Mouse (Mus musculus) midbrain, postnatal 0 days (tissue): ENCODE measurements around the gene Ttll11. TPM values are rescaled to one million over a fixed set of nuclear protein-coding genes. Genes with fewer than 3 reads are reported as not detected.

Experiments used
- ATAC-seq: fragments of 200-750 bp; cut with Nextera tagmentation; 2 replicates; pipeline ENCODE4 v1.8.0; 2017; ENCODE audit warnings: moderate number of reproducible peaks, mild to moderate bottlenecking, moderate TSS enrichment, moderate library complexity; ENCODE audit not compliant: low FRiP score
- DNase-seq: peaks from one replicate; pipeline ENCODE4 v3.0.0-alpha.2; 2015; ENCODE audit warnings: low spot score
- H3K27ac ChIP-seq: fragments of 300-500 bp; sonication (generic); 2 replicates; pipeline ENCODE4 v1.5.1; 2014; ENCODE audit warnings: low read depth, mild to moderate bottlenecking, low read length, mixed read lengths
- H3K27me3 ChIP-seq: fragments of 300-500 bp; sonication (generic); 2 replicates; pipeline ENCODE4 v1.6.1; 2014; ENCODE audit warnings: low read length, control low read depth, mixed read lengths; ENCODE audit not compliant: insufficient read depth
- H3K36me3 ChIP-seq: fragments of 300-500 bp; sonication (generic); 2 replicates; pipeline ENCODE4 v1.6.1; 2014; ENCODE audit warnings: low read length, control low read depth, mixed read lengths; ENCODE audit not compliant: insufficient read depth
- H3K4me1 ChIP-seq: fragments of 300-500 bp; sonication (generic); 2 replicates; pipeline ENCODE4 v1.6.1; 2014; ENCODE audit warnings: mild to moderate bottlenecking, control low read depth, antibody characterized with exemption, low read length, mixed read lengths; ENCODE audit not compliant: insufficient read depth
- H3K4me2 ChIP-seq: fragments of 300-500 bp; sonication (generic); 2 replicates; pipeline ENCODE4 v1.6.1; 2014; ENCODE audit warnings: low read depth, mild to moderate bottlenecking, low read length, mixed read lengths; ENCODE audit not compliant: poor library complexity, severe bottlenecking
- H3K4me3 ChIP-seq: fragments of 300-500 bp; sonication (generic); 2 replicates; pipeline ENCODE4 v1.5.1; 2014; ENCODE audit warnings: low read depth, mild to moderate bottlenecking, low read length, moderate library complexity
- H3K9ac ChIP-seq: fragments of 300-500 bp; sonication (generic); replicated peaks from 2 replicates; pipeline ENCODE4 v1.6.1; 2014; ENCODE audit warnings: mild to moderate bottlenecking, low read length, moderate library complexity, mixed read lengths; ENCODE audit not compliant: poor library complexity, severe bottlenecking
- H3K9me3 ChIP-seq: fragments of 300-500 bp; sonication (generic); 2 replicates; pipeline ENCODE4 v1.6.1; 2016; ENCODE audit warnings: low read length, control low read depth
- CTCF ChIP-seq: IDR thresholded peaks from 2 replicates; pipeline ENCODE4 v1.5.1; 2016; ENCODE audit warnings: antibody characterized with exemption, mild to moderate bottlenecking
- WGBS: fragments of 180-500 bp; shearing (Covaris S2); extraction: QIAGEN DNeasy Blood & Tissue Kit; methylation state at CpG from one replicate; pipeline ENCODE4 v1.1.7; 2014; 5-methylcytosine and 5-hydroxymethylcytosine counted together
- polyA plus RNA-seq: library from polyadenylated mRNA; unstranded; fragments of >200 nt; fragmentation: Nextera tagmentation; extraction: Ambion mirVana; gene quantifications from 2 replicates; pipeline ENCODE4 v1.2.1, GENCODE M21; 2015
- total RNA-seq: library from RNA; depleted of rRNA; stranded (reverse); fragments of >200 nt; gene quantifications from 2 replicates; pipeline ENCODE4 v1.2.3, GENCODE M21; 2014

Ttll11 gene
- total and polyA plus RNA-seq, 2 experiments from 2014 or later, result 7.8 to 15.8 TPM

- no peaks in the 10 kb centered on the region for H3K4me1 ChIP-seq
Measured at GRCm38 (mm10) chr2:35858281-35858680, 121.4 kb downstream of the Ttll11 start.

GRCm38 (mm10) chr2:35856901-35857300 lies 122.8 kb downstream of the Ttll11 start:
- ATAC-seq, result no peak
- Histone ChIP-seq H3K4me2 (no peak overlapping the region), H3K4me3 (no peak overlapping the region), H3K36me3 (no peaks in the 10 kb centered on the region), H3K4me1 (0 out of 2 replicates have a peak, but pooled peaks cover 3% of the 10 kb centered on the region), H3K27me3 (no peaks in the 10 kb centered on the region), H3K9me3 (no peaks in the 10 kb centered on the region), H3K9ac (no peak overlapping the region), H3K27ac (no peak overlapping the region)
- no peak for DNase-seq
- TF ChIP-seq CTCF, result no peak
- 77% methylated on average over 2 of the region's 2 CpGs for WGBS

More at GRCm38 (mm10) chr2:35858281-35858680, 121.4 kb downstream of the Ttll11 start:
- Histone ChIP-seq H3K27me3 (no peaks in the 10 kb centered on the region), H3K9ac (no peak overlapping the region), H3K4me3 (no peak overlapping the region), H3K36me3 (no peaks in the 10 kb centered on the region), H3K9me3 (no peaks in the 10 kb centered on the region), H3K4me2 (no peak overlapping the region), H3K27ac (no peak overlapping the region)
- 73% methylated on average over 6 of the region's 6 CpGs for WGBS
- no peak for TF ChIP-seq CTCF
- DNase-seq (no peak), ATAC-seq (no peak)

- Histone ChIP-seq H3K4me1 (0 out of 2 replicates have a peak, but pooled peaks cover 3% of the 10 kb centered on the region), H3K9me3 (no peaks in the 10 kb centered on the region), H3K4me2 (no peak overlapping the region), H3K27me3 (no peaks in the 10 kb centered on the region), H3K4me3 (no peak overlapping the region), H3K36me3 (no peaks in the 10 kb centered on the region), H3K27ac (no peak overlapping the region), H3K9ac (no peak overlapping the region)
- TF ChIP-seq CTCF, result peak; percentile 25; the same call in 1 of the 2 replicates
- WGBS, result 44% methylated on average over 5 of the region's 5 CpGs
- DNase-seq (no peak), ATAC-seq (no peak)
Measured at GRCm38 (mm10) chr2:35854877-35855276, 124.8 kb downstream of the Ttll11 start.

- Histone ChIP-seq H3K4me3 (no peak overlapping the region), H3K27me3 (no peaks in the 10 kb centered on the region), H3K4me1 (0 out of 2 replicates have a peak, but pooled peaks cover 3% of the 10 kb centered on the region), H3K27ac (no peak overlapping the region), H3K36me3 (no peaks in the 10 kb centered on the region), H3K9me3 (no peaks in the 10 kb centered on the region), H3K4me2 (no peak overlapping the region), H3K9ac (no peak overlapping the region)
- no peak for DNase-seq
- no peak for ATAC-seq
- no peak for TF ChIP-seq CTCF
- WGBS, result 70% methylated on average over 4 of the region's 4 CpGs
Measured at GRCm38 (mm10) chr2:35852971-35853370, 126.7 kb downstream of the Ttll11 start.

- Histone ChIP-seq H3K9me3 (no peaks in the 10 kb centered on the region), H3K4me3 (no peak overlapping the region), H3K9ac (no peak overlapping the region), H3K27me3 (no peaks in the 10 kb centered on the region), H3K27ac (no peak overlapping the region), H3K4me1 (0 out of 2 replicates have a peak, but pooled peaks cover 3% of the 10 kb centered on the region), H3K36me3 (no peaks in the 10 kb centered on the region), H3K4me2 (0 out of 2 replicates have a peak overlapping the region, but pooled peaks have one; percentile 1)
- ATAC-seq (no peak), DNase-seq (no peak)
- 39% methylated on average over 3 of the region's 3 CpGs for WGBS
- TF ChIP-seq CTCF, result no peak
Measured at GRCm38 (mm10) chr2:35852164-35852509, 127.6 kb downstream of the Ttll11 start.

- ATAC-seq (no peak), DNase-seq (no peak)
- no peak overlapping the region for H3K27ac ChIP-seq
- no peak overlapping the region for H3K4me3 ChIP-seq
- H3K36me3 ChIP-seq, result no peaks in the 10 kb centered on the region
- H3K9me3 ChIP-seq, result no peaks in the 10 kb centered on the region
- 0 out of 2 replicates have a peak, but pooled peaks cover 3% of the 10 kb centered on the region for H3K4me1 ChIP-seq
- H3K4me2 ChIP-seq, result 0 out of 2 replicates have a peak overlapping the region, but pooled peaks have one; percentile 1
- 21% methylated on average over 17 of the region's 17 CpGs for WGBS
- H3K9ac ChIP-seq, result no peak overlapping the region
- no peak for TF ChIP-seq CTCF
- no peaks in the 10 kb centered on the region for H3K27me3 ChIP-seq
Measured at GRCm38 (mm10) chr2:35851420-35852163, 128.1 kb downstream of the Ttll11 start.
